Mouse (Mus musculus): ENCODE results near the gene Fnbp1l. TPM values are rescaled to one million over a fixed set of nuclear protein-coding genes. Genes with fewer than 3 reads are reported as not detected.

Gene Fnbp1l
- 0.33 TPM for polyA plus RNA-seq (2017; shearing (Covaris generic))

GRCm38 (mm10) chr3:122618991-122619930 is at the start of gene Fnbp1l:
Fnbp1l (minus strand) TSS chr3:122619715.

Other genes starting within 250 kb of the Fnbp1l start
- 0.12 TPM for gene Pde5a, start 109.2 kb upstream of the Fnbp1l start, polyA plus RNA-seq (2017; shearing (Covaris generic))

Measured in activated CD4-positive, CD25-positive, alpha-beta regulatory T cell, adult 9 weeks (primary cell).